Mouse (Mus musculus) neural tube, embryonic 10.5 days (tissue): ENCODE results near the gene Ccng2.

Experiments used
- DNase-seq: peaks from one replicate; pipeline ENCODE4 v3.0.0-alpha.2; 2017; ENCODE audit warnings: low spot score; ENCODE audit errors: extremely low spot score

Gene Ccng2

GRCm38 (mm10) chr5:93263396-93264075 is 3.5 kb upstream of the Ccng2 start:
- no peak for DNase-seq

GRCm38 (mm10) chr5:93264136-93264700 is 2.8 kb upstream of the Ccng2 start:
- no peak for DNase-seq

GRCm38 (mm10) chr5:93265164-93265800 is 1.8 kb upstream of the Ccng2 start:
- no peak for DNase-seq

GRCm38 (mm10) chr5:93265801-93266580 is 1.1 kb upstream of the Ccng2 start:
- DNase-seq: no peak

GRCm38 (mm10) chr5:93267851-93268606 is 972 bp downstream of the Ccng2 start:
- peak; percentile 85 for DNase-seq

- no peak for DNase-seq
Measured at GRCm38 (mm10) chr5:93270095-93270494, 3.0 kb downstream of the Ccng2 start.

- DNase-seq: no peak
Measured at GRCm38 (mm10) chr5:93270721-93271120, 3.7 kb downstream of the Ccng2 start.

GRCm38 (mm10) chr5:93282446-93283107 is 15.5 kb downstream of the Ccng2 start:
- no peak for DNase-seq

- DNase-seq: no peak
Measured at GRCm38 (mm10) chr5:93283109-93283508, 16.1 kb downstream of the Ccng2 start.

- DNase-seq: no peak
Measured at GRCm38 (mm10) chr5:93288553-93288952, 21.5 kb downstream of the Ccng2 start.

GRCm38 (mm10) chr5:93290282-93290681 is 23.2 kb downstream of the Ccng2 start:
- no peak for DNase-seq

- no peak for DNase-seq
Measured at GRCm38 (mm10) chr5:93296341-93296746, 29.3 kb downstream of the Ccng2 start.

- no peak for DNase-seq
Measured at GRCm38 (mm10) chr5:93296754-93297153, 29.7 kb downstream of the Ccng2 start.

- DNase-seq: no peak
Measured at GRCm38 (mm10) chr5:93297311-93297710, 30.3 kb downstream of the Ccng2 start.

- no peak for DNase-seq
Measured at GRCm38 (mm10) chr5:93305126-93305830, 38.2 kb downstream of the Ccng2 start.

GRCm38 (mm10) chr5:93308909-93309308 is 41.9 kb downstream of the Ccng2 start:
- DNase-seq: no peak

GRCm38 (mm10) chr5:93323320-93324001 is 56.4 kb downstream of the Ccng2 start:
- no peak for DNase-seq
